Mouse (Mus musculus) kidney, embryonic 16.5 days (tissue): ENCODE results near the gene Kcnj12. TPM values are rescaled to one million over a fixed set of nuclear protein-coding genes. Genes with fewer than 3 reads are reported as not detected.
A peak's percentile ranks its signal among the peaks of the same experiment; 100 is the strongest.

ENCODE experiments used
- ATAC-seq: fragments of 200-750 bp; cut with Nextera tagmentation; 2 replicates; pipeline ENCODE4 v1.8.0; 2017; ENCODE audit warnings: moderate TSS enrichment; ENCODE audit not compliant: low FRiP score, low TSS enrichment
- H3K27ac ChIP-seq: fragments of 300-500 bp; sonication (generic); 2 replicates; pipeline ENCODE4 v1.5.1; 2014; ENCODE audit warnings: low read length
- H3K27me3 ChIP-seq: fragments of 300-500 bp; sonication (generic); 2 replicates; pipeline ENCODE4 v1.6.1; 2014; ENCODE audit warnings: low read length, control low read depth, mixed read lengths; ENCODE audit not compliant: insufficient read depth
- H3K36me3 ChIP-seq: fragments of 300-500 bp; sonication (generic); 2 replicates; pipeline ENCODE4 v1.6.1; 2014; ENCODE audit warnings: low read length, control low read depth, mixed read lengths; ENCODE audit not compliant: insufficient read depth
- H3K4me1 ChIP-seq: fragments of 300-500 bp; sonication (generic); 2 replicates; pipeline ENCODE4 v1.6.1; 2014; ENCODE audit warnings: low read length, control low read depth, mixed read lengths; ENCODE audit not compliant: insufficient read depth
- H3K4me2 ChIP-seq: fragments of 300-500 bp; sonication (generic); replicated peaks from 2 replicates; pipeline ENCODE4 v1.6.1; 2014; ENCODE audit warnings: low read depth, low read length
- H3K4me3 ChIP-seq: fragments of 300-500 bp; sonication (generic); 2 replicates; pipeline ENCODE4 v1.5.1; 2014; ENCODE audit warnings: mild to moderate bottlenecking, low read length
- H3K9ac ChIP-seq: fragments of 300-500 bp; sonication (generic); replicated peaks from 2 replicates; pipeline ENCODE4 v1.6.1; 2014; ENCODE audit warnings: low read length
- H3K9me3 ChIP-seq: fragments of 300-500 bp; sonication (generic); 2 replicates; pipeline ENCODE4 v1.6.1; 2016; ENCODE audit warnings: low read length, control low read depth
- WGBS: fragments of 180-500 bp; shearing (Covaris S2); extraction: QIAGEN DNeasy Blood & Tissue Kit; methylation state at CpG from one replicate; pipeline ENCODE4 v1.1.7; 2014; 5-methylcytosine and 5-hydroxymethylcytosine counted together
- polyA plus RNA-seq: library from polyadenylated mRNA; unstranded; fragments of >200 nt; fragmentation: Nextera tagmentation; extraction: Ambion mirVana; gene quantifications from 2 replicates; pipeline ENCODE4 v1.2.1, GENCODE M21; 2015

Kcnj12 gene
- polyA plus RNA-seq, 1 experiment from 2014 or later = 0.32 TPM

GRCm38 (mm10) chr11:61031137-61031536, 8.8 kb downstream of the Kcnj12 start:
- Histone ChIP-seq H3K27ac (no peak overlapping the region), H3K36me3 (no peaks in the 10 kb centered on the region), H3K9me3 (no peaks in the 10 kb centered on the region), H3K27me3 (no peaks in the 10 kb centered on the region; the same call in 1 of the 2 replicates), H3K9ac (no peak overlapping the region), H3K4me2 (no peak overlapping the region), H3K4me1 (peaks cover 8% of the 10 kb centered on the region), H3K4me3 (no peak overlapping the region)
- ATAC-seq = no peak
- WGBS = 92% methylated on average over 7 of the region's 7 CpGs

- no peaks in the 10 kb centered on the region for H3K9me3 ChIP-seq
- WGBS = 83% methylated on average over 5 of the region's 5 CpGs
- no peaks in the 10 kb centered on the region for H3K27me3 ChIP-seq
- no peaks in the 10 kb centered on the region for H3K36me3 ChIP-seq
- H3K9ac ChIP-seq = no peak overlapping the region
- peaks cover 8% of the 10 kb centered on the region for H3K4me1 ChIP-seq
- no peak for ATAC-seq
- H3K27ac ChIP-seq = no peak overlapping the region
- no peak overlapping the region for H3K4me3 ChIP-seq
- H3K4me2 ChIP-seq = no peak overlapping the region
These were observed 9.5 kb downstream of the Kcnj12 start for GRCm38 (mm10) chr11:61031658-61032445.

GRCm38 (mm10) chr11:61032481-61032880, 10.1 kb downstream of the Kcnj12 start:
- H3K36me3 ChIP-seq = no peaks in the 10 kb centered on the region
- H3K9ac ChIP-seq = no peak overlapping the region
- peaks cover 8% of the 10 kb centered on the region for H3K4me1 ChIP-seq
- no peaks in the 10 kb centered on the region for H3K9me3 ChIP-seq
- no peak overlapping the region for H3K27ac ChIP-seq
- no peaks in the 10 kb centered on the region for H3K27me3 ChIP-seq
- WGBS = 82% methylated on average over 7 of the region's 7 CpGs
- no peak for ATAC-seq
- no peak overlapping the region for H3K4me3 ChIP-seq
- H3K4me2 ChIP-seq = no peak overlapping the region

GRCm38 (mm10) chr11:61033160-61033559, 10.8 kb downstream of the Kcnj12 start:
- ATAC-seq = no peak
- Histone ChIP-seq H3K4me2 (no peak overlapping the region), H3K36me3 (no peaks in the 10 kb centered on the region), H3K27me3 (no peaks in the 10 kb centered on the region), H3K9me3 (no peaks in the 10 kb centered on the region), H3K9ac (no peak overlapping the region), H3K4me1 (peaks cover 3% of the 10 kb centered on the region), H3K4me3 (no peak overlapping the region), H3K27ac (no peak overlapping the region)
- 69% methylated on average over 5 of the region's 5 CpGs for WGBS

- Histone ChIP-seq H3K9ac (no peak overlapping the region), H3K9me3 (no peaks in the 10 kb centered on the region), H3K4me1 (no peaks in the 10 kb centered on the region), H3K27ac (no peak overlapping the region), H3K4me2 (no peak overlapping the region), H3K4me3 (no peak overlapping the region), H3K27me3 (no peaks in the 10 kb centered on the region), H3K36me3 (no peaks in the 10 kb centered on the region)
- no peak for ATAC-seq
- 94% methylated on average over 9 of the region's 9 CpGs for WGBS
These were observed 14.3 kb downstream of the Kcnj12 start for GRCm38 (mm10) chr11:61036639-61037038.

- no peaks in the 10 kb centered on the region for H3K36me3 ChIP-seq
- no peaks in the 10 kb centered on the region for H3K27me3 ChIP-seq
- H3K27ac ChIP-seq = no peak overlapping the region
- no peak overlapping the region for H3K4me2 ChIP-seq
- H3K4me1 ChIP-seq = peaks cover 9% of the 10 kb centered on the region
- H3K4me3 ChIP-seq = no peak overlapping the region
- H3K9ac ChIP-seq = no peak overlapping the region
- no peaks in the 10 kb centered on the region for H3K9me3 ChIP-seq
- WGBS = 65% methylated on average over 9 of the region's 9 CpGs
- ATAC-seq = no peak
These were observed 16.0 kb downstream of the Kcnj12 start for GRCm38 (mm10) chr11:61038277-61038782.

GRCm38 (mm10) chr11:61040856-61041652, 18.7 kb downstream of the Kcnj12 start:
- WGBS = 75% methylated on average over 11 of the region's 11 CpGs
- peaks cover 9% of the 10 kb centered on the region for H3K4me1 ChIP-seq
- no peak for ATAC-seq

GRCm38 (mm10) chr11:61042593-61042992, 20.2 kb downstream of the Kcnj12 start:
- no peak overlapping the region for H3K27ac ChIP-seq
- no peak for ATAC-seq
- no peak overlapping the region for H3K4me3 ChIP-seq
- no peaks in the 10 kb centered on the region for H3K27me3 ChIP-seq
- no peak overlapping the region for H3K9ac ChIP-seq
- H3K4me2 ChIP-seq = no peak overlapping the region
- H3K36me3 ChIP-seq = no peaks in the 10 kb centered on the region
- no peaks in the 10 kb centered on the region for H3K9me3 ChIP-seq
- H3K4me1 ChIP-seq = peaks cover 9% of the 10 kb centered on the region
- 8% methylated on average over 8 of the region's 8 CpGs for WGBS

More at GRCm38 (mm10) chr11:61040856-61041652, 18.7 kb downstream of the Kcnj12 start:
- Histone ChIP-seq H3K27me3 (no peaks in the 10 kb centered on the region), H3K9ac (no peak overlapping the region), H3K4me2 (no peak overlapping the region), H3K27ac (no peak overlapping the region), H3K4me3 (no peak overlapping the region), H3K36me3 (no peaks in the 10 kb centered on the region), H3K9me3 (no peaks in the 10 kb centered on the region)

GRCm38 (mm10) chr11:61043055-61043992, 21.0 kb downstream of the Kcnj12 start:
- no peaks in the 10 kb centered on the region for H3K27me3 ChIP-seq
- no peaks in the 10 kb centered on the region for H3K36me3 ChIP-seq
- H3K4me1 ChIP-seq = peaks cover 9% of the 10 kb centered on the region
- no peak overlapping the region for H3K27ac ChIP-seq
- no peak overlapping the region for H3K4me2 ChIP-seq
- peak; percentile 69; the same call in 1 of the 2 replicates for ATAC-seq
- H3K9me3 ChIP-seq = no peaks in the 10 kb centered on the region
- no peak overlapping the region for H3K9ac ChIP-seq
- H3K4me3 ChIP-seq = no peak overlapping the region
- 68% methylated on average over 12 of the region's 12 CpGs for WGBS
